Mouse (Mus musculus) CD8-positive naive resting alpha-beta T cell, adult 57 days (primary cell): Measurements from ENCODE around the gene Flywch1. TPM values are rescaled to one million over a fixed set of nuclear protein-coding genes. Genes with fewer than 3 reads are reported as not detected.

Source experiments
- total RNA-seq: library from RNA; stranded (reverse); gene quantifications from one replicate; pipeline ENCODE4 v1.2.4, GENCODE M21; 2023

Flywch1 gene
- 23.9 TPM for total RNA-seq

GRCm38 (mm10) chr17:23771284-23772218 is at the start of gene Flywch1:
Gene Flywch1 (minus strand): TSS chr17:23771602.

DNA sequence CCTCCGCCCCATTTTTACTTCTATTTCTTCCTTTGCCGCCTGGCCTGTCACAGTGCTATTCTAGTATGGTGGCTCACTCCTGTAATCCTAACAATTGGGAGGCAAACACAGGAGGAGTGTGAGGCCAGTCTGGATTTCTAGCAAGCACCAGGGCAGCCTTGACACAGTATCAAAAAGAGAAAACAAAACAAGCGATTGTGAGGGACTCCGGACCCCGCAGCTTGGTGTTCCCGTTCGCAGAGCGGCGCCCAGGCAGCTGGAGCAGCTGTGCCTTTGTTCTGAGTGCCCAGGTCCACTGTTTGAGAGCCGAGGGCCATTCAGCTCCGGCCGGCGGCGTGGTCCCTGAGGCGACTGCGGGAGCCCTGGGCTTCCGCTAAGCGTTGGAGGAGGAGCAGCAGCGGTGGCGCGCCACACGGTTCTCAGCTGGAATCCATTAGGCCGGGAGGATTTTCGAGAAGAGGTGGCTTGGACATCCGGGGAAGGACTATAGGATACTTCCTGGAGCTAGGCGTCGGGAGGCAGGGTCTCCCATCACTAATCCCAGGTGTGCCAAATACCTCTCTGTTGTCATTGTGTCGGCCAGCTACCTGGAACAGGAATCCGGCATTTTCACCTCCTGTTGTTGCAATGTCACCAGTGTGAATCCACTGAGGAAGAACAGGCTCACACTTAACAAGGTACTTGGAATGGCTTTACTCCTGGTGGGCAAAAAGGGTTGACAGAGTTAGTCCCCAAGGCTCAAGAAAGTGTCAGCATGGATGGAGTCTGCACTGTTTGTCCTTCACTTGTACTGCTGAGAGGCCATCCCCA is 19.1 kb upstream of the Flywch1 start, which contains the start of gene Srrm2:
Srrm2 (plus strand) TSS at position 264 of the 810 bp plus-strand sequence.

GRCm38 (mm10) chr17:23785561-23786471 is 14.4 kb upstream of the Flywch1 start, which contains the start of gene Flywch2:
Gene Flywch2 (minus strand): TSS chr17:23786081.

DNA sequence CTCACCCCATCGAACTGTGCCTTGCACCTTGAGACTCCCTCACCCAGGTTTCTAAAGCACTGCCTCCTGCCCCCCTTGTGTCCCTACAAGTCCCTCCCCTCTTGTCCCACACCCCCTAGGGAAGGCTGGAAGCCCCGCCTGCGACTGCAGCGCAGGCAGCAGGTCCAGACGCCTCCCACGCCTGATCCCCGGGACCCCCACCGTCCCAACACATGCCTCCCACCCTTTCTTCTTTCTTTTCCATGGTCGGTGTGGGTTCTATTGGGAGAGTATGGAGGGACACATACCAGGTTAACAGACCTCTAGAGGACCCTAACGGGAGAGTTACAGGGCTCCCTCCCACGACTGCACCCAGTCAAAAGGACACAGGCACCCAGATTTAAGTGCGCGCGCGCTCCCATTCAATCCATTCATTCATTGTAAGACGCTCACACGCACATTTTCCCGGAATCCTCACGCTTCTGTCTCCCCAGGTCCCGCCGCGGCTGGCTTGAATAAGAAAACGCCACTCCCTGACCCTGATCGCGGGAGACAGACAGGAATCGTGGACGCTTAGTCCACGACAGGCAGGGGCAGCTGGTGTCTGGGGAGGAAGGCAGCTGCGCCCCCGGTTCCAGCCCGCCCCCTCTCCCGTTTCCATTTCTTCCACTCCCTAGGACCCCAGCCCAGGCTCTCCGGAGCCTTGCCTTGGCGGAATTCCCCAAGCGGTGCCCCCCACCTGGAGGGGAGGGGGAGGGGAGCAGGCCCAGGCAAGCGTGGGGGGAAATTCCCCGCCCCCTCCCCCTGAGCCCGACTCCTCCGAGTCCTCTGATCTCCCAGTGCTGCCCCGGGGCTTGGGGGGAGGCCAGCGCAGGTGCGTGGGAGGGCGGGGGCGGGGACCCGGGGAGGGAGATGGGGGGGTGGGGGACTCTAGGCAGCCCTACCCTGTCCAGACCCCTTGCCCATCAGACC is 25.8 kb downstream of the Flywch1 start, which contains the start of gene Kremen2:
Kremen2 (minus strand) TSS at position 533 of the 951 bp plus-strand sequence.

DNA sequence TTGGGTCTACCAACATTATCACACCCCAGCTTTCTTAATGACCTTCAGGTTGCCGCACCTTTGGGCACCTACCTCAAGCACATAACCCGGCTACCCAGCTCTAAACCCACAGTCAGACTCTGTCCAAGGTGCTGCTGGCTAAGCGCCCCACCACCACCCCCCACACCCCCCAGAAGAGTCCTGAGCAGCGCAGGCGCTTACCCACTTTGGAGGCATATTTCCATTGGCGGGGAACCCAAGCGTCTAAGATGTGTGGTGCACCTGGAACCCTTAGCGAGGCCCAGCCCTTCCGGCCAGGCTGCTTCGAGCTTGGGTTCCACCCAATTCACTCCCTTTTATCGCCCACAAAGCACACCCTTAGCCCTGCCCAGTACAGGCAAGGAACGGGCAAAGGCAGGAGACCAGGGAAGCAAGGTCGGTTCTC is 30.8 kb downstream of the Flywch1 start, which contains the start of gene Paqr4:
Paqr4 (minus strand) TSS at position 270 of the 424 bp plus-strand sequence.

DNA sequence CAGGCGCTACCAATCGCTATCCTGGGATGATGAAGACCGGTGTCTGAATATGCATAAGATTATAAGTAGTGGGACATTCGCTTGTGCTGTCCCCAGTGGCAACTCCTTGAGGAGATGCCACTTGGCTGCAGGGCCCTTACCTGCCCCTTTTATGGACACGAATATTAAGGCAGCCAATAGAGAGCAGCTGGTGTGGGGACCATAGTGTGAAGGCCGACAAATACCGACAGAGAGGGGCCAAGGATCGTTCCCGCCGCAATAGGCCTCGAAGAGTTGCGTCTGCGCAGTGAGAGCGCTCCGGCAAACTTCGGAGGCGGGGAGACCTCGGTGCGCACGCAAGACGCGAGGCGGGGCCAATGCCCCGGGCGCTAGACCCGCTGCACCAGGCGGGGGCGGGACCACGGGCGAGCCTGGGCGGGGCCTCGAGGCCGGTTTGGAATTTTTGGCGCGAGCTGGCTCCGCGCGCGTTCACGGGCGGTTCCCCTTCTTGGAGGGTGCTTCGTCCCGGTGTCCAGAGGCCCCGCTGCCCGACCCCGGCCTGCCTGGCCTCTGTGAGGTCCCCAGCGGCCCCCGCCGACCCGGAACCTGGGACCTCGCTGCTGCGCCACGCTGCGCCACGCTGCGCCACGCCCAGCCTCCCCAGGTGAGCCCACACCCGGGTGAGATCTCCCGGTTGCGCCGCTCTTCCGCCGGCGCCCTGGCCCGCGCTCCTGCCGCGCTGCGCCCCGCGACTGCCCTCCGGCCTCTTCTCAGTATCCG is 45.2 kb downstream of the Flywch1 start, which contains the start of gene Pkmyt1:
Pkmyt1 (plus strand) TSS at position 338 of the 759 bp plus-strand sequence.

DNA sequence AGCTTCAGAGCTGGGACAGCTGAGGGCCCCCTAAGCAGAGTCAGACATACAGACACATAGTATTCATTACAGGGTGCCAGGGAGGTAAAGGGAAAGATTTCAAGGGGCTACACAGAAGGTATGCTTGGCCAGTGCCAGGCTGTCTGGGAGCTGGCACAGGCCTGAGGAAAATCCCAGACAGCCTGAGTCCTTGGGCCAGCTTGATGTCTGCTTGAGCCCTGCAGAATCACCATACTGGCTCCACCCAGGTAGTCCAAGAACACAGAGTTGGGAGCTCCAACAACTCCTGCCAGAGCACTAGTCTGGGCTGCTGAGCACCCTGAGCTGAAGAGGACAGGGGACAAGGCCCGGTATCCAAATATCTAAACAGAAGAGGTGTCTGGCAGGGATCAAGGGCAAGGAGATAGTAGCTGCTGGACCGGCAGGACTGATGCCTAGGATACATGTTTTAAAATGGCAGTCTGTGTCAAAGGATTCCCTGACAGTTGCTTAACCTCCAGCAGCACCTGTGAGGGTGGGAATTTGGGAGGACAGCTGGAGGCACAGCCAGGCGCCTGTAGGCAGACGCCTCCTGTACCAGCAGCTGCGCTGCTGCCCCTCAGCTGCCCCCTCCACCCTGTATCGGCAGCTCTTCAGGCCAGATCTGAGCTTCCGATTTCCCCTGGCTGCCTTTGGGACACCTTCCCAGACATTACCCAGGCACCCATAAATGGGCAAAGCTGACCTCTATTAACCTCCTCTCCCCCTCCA is 48.9 kb downstream of the Flywch1 start, which contains the start of gene 1520401A03Rik:
1520401A03Rik (minus strand) TSS at position 408 of the 750 bp plus-strand sequence.

Other genes starting within 250 kb of the Flywch1 start
- 7.4 TPM for gene Zfp213, start 207.4 kb downstream of the Flywch1 start, total RNA-seq
- not detected for gene Zfp13, start 172.1 kb downstream of the Flywch1 start, total RNA-seq
- not detected for gene Zscan10, start 170.7 kb downstream of the Flywch1 start, total RNA-seq
- 0.34 TPM for gene Mmp25, start 126.3 kb downstream of the Flywch1 start, total RNA-seq
- gene Bicdl2, start 111.1 kb downstream of the Flywch1 start, total RNA-seq: 0.34 TPM
- 34.9 TPM for gene Hcfc1r1, start 98.0 kb downstream of the Flywch1 start, total RNA-seq
- gene Thoc6, start 97.7 kb downstream of the Flywch1 start, total RNA-seq: 23.4 TPM
- 38.4 TPM for gene Tnfrsf12a, start 94.1 kb downstream of the Flywch1 start, total RNA-seq
- not detected for gene Cldn6, start 92.4 kb downstream of the Flywch1 start, total RNA-seq
- not detected for gene Cldn9, start 87.6 kb downstream of the Flywch1 start, total RNA-seq
- not detected for gene 1520401A03Rik, start 48.8 kb downstream of the Flywch1 start, total RNA-seq
- gene Pkmyt1, start 45.3 kb downstream of the Flywch1 start, total RNA-seq: 35.0 TPM
- 2.6 TPM for gene Paqr4, start 30.7 kb downstream of the Flywch1 start, total RNA-seq
- gene Kremen2, start 25.8 kb downstream of the Flywch1 start, total RNA-seq: 1.1 TPM
- gene Flywch2, start 14.5 kb upstream of the Flywch1 start, total RNA-seq: not detected
- 1,331 TPM for gene Srrm2, start 18.9 kb upstream of the Flywch1 start, total RNA-seq
- gene Elob, start 57.5 kb upstream of the Flywch1 start, total RNA-seq: 176 TPM
- gene Prss33, start 64.5 kb upstream of the Flywch1 start, total RNA-seq: not detected
- gene Prss32, start 72.3 kb upstream of the Flywch1 start, total RNA-seq: not detected
- gene Prss41, start 72.6 kb upstream of the Flywch1 start, total RNA-seq: 0.86 TPM
- not detected for gene Prss21, start 96.5 kb upstream of the Flywch1 start, total RNA-seq
- not detected for gene Dcpp1, start 109.3 kb upstream of the Flywch1 start, total RNA-seq
- not detected for gene Dcpp2, start 109.3 kb upstream of the Flywch1 start, total RNA-seq
- gene Dcpp3, start 145.9 kb upstream of the Flywch1 start, total RNA-seq: not detected
- not detected for gene Sbp, start 170.1 kb upstream of the Flywch1 start, total RNA-seq
- gene Sbpl, start 183.7 kb upstream of the Flywch1 start, total RNA-seq: not detected
- 3.3 TPM for gene Prss30, start 209.0 kb upstream of the Flywch1 start, total RNA-seq
- not detected for gene Prss22, start 226.5 kb upstream of the Flywch1 start, total RNA-seq